Mouse (Mus musculus) thymus, postnatal 10 days (tissue): ENCODE results near the gene Cdh22.

Experiments used
- DNase-seq, 2 experiments: peaks; one replicate each; pipeline ENCODE4 v3.0.0; 2021; ENCODE audit warnings: low spot score in 2 of 2

Cdh22 gene

DNA sequence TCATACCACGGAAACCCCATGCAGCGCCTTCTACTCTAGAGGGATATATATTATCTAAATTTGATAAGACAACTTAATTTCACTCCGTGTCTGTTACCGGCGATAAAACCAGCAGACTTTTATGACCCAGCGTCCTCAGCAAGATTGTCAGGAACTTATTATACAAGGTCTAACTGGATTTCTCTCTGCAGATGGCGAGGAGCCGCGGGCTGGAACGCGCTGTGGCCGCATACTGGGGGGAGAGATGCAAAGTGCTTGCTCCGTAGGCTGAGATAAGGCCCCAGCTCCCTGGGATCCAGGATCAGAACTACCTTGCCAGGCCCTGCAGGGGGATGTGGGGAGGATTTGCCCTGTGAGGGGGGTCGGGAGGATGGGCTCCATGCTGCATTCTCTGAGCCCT lies 145.2 kb downstream of the Cdh22 start:
- DNase-seq = no peak

DNA sequence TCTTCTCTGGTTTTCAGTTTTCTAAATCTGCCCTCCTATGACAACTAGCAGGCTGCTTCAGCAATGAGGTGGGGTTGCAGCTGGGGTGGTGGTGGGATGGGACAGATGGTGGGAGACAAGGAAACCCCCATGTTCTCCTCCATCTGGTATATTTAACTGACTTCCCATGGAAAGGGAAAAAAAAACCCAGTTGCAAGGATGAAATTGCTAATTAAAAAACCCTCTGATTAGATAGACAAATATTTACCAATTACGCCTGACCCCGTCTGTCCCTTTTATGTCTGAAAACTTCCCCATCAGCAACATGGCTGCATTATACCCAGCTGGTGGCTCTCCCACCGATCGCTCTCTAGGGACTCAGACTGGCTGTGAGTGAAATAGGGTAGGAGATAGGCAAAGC lies 148.0 kb downstream of the Cdh22 start:
- no peak for DNase-seq

DNA sequence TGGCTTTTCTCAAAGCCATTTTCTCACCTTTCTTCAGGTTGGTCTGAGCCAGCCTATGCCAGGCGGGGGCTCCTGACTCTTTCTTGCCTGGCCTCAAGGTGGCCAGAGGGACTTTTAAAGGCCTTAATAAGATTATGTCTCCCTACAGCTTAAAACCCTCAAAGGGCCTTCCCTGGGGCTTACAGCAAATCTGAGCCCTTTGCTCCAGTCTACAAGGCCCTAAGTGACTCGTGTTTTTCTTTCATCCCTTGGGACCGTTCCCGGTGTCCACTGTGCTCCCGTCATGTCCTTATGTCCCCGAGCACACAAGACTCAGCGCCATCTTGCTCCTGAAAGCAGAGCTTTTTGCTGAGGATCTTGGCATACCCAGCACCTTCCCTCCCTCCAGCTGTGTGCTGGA lies 153.4 kb downstream of the Cdh22 start:
- no peak for DNase-seq

DNA sequence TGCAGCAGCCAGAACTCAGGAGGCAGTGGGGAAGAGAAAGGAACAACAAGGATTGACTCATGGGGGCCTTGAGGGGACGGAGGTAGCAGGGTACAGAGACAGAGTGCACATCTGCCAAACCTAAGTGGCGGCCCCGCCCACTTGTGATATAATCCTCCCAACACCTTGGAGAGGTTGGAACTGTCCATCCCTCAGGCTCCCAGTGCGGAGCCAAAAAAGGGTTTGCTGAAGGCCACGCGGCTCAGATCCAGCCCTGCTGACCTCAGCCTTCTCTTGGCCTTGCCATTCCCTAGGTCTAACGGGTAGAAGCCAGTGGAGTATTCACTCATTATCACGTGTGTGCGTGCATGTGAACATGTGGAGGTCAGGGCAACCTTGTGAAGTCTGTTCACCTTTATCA lies 154.0 kb downstream of the Cdh22 start:
- no peak for DNase-seq

DNA sequence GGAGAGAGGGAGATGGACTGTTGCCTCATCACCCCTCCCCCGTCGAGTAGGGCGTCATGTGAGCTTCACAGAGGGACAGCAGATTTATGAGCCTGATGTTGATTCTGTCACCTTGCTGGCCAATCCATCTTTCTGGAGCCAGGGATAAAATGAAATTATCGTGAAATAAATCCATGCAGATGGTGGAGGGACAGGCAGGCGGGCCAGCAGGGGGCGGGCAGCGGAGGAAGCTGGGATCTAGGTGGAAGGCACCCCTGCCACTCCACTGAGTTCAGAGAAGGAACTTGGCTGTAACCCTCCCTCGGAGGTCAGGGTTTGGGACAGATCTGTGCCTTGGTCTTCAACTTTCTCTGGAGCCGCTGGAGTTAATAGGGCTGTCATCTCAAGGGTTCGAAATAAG lies 156.0 kb downstream of the Cdh22 start:
- no peak for DNase-seq

DNA sequence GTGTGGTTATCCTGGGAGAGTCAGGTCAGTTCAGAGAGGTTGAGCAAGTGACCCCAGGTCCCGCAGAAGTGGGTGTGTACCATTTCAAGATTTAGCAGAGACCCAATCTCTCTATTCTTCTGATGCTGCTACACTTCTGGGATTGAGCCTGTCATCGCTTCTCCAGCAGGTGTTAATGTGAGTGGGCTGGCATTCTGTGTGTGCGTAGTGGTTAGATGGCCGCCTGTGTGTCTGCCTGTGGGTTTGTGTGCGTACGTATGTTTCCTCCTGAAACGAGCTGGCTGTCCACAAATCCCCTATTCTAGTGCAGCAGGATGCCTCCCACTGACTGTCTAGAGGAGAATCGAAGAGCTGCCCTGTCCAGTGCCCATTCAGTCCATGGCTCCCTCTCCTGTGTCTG lies 156.6 kb downstream of the Cdh22 start:
- DNase-seq = no peak

DNA sequence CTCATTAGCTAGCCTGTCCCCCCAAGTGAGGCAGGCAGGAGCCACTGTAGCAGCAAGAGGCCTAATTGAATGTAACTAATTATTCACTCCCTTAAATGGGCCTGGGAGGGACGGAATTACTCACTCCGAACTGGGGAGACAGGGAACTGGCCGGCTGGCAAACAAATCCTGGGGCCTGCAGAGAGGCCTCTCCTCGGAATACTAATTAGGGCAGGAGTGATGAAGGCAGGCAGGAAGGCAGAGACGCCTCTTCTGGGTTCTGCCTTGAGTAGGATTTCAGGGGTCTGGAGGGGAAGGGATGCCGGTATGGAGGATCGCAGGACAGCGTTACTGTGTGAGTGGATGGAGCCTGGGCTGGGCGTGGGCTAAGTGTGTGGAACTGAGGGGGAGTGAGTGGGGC lies 157.6 kb downstream of the Cdh22 start:
- no peak for DNase-seq

DNA sequence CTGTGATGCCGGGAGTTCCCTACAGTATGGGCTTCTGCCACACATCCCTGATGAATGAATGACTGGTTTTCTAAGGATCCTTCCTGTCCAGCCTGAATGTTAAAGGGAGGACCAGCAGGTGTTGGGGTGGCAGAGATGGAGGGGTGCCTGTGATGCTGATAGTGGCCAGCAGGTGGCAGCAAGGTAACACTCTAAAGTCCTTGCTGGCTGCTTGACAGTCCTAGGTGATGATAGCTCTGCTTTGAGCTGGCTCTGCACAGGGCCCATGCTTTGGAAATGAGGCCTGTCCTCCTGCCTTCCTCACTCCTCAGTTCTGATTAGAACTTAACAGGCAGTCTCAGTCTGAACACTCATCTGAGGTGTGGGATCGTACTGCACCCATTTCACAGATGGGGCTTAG lies 159.7 kb downstream of the Cdh22 start:
- peak; percentile 16 to 69 for DNase-seq

DNA sequence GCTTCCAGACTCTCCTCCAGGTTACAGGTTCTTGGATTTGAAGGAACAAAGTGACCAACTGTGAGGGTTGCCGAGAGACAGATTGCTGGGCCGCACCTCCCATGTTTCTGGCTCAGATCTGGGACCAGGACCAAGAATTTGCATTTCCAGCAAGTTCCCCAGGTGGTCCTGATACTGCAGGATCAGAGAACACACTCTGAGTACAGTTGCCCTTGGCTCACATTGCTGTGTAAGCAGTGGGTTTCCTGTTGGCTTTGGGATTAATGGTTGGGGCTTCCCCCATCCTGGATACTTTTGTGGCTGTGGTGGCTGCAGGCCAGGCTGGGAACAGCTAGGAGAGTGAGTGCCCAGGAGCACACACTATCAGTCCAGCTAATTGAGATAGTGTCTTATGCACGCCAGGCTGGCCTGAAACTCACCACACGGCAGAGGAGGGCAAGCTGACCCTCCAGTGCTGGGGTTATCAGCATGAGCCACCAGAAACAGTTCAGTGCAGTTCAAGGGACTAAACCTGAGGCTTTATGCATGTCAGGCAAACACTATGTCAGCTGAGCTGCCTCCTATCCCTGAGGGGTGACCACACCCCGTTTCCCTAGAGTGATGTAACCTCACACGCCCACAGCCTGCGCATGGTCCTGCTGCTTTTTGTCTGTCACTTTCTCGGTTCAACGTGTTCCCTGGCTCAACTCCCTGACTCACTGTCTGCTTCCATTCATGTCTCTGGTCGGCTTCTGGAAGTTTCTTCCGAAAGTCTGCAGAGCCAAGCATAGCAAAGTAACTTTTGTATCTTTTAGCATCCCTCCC lies 160.4 kb downstream of the Cdh22 start:
- no peak for DNase-seq

DNA sequence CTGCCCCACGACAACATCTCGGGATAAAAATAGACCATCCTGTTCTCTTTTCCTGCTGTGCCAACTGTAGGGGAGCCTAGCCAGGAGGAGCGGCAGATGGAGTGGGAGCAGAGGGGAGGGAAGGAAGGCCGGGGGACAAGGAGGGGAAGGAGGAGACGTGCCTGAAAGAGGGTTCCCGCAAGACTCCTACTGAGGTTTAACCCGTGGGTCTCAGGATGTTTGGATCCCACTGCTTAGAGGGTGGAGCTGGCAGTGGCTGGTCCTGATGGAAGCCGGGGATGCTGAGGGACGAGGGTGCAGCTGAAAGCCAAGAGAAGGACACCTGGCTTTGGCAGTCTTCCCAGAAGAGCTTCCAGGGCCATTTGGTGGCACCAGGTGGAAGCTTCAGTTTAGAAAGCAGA lies 161.3 kb downstream of the Cdh22 start:
- no peak for DNase-seq

DNA sequence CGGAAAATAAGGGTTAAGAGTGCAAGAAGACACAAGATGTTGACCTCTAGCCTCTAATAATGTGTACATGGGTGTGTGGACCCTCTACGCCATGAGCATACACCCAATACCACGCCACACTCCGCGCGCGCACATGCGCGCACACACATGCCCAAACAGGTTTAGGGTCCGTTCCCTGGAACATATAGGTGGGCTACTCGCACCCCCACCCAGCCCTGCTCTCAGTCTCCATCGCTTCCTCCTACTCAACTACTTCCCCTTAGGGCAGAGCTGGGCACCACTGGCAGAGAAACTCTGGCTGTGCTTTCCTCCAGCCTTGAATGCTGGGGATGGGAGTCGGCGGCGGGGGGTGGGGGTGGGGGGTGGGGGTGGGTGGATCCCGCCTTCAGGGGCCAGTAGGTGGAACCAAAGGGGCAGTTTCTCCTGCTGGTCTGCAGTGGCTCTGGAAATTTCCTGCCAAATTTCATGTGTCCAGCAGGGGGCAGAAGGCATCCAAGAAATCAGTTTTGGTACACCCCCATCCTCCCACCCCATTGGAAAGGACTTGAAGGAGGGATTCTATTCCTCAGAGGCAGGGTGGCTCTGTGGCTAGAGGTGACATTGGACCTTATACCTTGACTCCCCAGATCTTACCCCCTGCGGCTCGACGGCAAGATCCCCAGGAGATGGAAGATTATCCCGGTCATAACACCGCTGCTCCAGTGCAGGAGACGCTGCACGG lies 164.4 kb downstream of the Cdh22 start:
- DNase-seq = peak in 1 of 2 experiments; percentile 34

DNA sequence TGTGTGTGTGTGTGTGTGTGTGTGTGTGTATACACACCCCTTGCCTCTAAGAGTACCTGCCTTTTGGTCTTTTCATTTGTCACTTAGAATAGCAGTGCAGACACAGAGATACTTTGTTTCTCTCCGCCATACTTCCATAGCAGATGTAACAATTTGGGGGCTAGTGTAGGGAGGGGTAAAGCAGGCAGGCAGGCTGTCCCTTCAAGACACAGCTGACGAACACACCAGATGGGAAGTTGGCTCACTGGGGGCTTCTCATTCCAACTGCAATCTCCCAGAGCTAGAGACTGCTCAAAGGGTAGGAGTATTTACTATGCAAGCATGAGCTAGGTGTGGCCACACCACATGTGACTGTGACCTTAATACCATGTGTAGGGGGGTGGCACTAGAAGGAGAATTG lies 165.8 kb downstream of the Cdh22 start:
- no peak for DNase-seq

DNA sequence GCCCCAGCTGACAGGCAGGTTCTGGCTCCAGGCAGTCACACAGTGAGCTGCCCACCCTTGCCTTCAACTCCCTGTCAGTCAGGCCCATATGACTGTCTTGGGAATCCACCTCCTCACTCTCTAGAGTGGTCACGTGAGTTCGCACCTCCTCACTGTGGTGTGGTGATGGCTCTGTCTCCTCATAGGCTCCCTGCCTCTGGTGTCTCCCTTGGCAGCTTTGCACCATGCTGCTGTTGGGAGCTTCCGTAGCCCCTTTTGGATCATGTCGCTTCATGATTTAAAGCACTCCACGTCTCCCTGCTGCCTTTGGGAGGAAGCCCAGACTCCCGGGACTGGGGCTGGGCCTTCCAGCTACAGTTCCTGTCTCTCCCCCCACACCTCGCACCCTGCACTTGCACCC lies 170.2 kb downstream of the Cdh22 start:
- no peak for DNase-seq

DNA sequence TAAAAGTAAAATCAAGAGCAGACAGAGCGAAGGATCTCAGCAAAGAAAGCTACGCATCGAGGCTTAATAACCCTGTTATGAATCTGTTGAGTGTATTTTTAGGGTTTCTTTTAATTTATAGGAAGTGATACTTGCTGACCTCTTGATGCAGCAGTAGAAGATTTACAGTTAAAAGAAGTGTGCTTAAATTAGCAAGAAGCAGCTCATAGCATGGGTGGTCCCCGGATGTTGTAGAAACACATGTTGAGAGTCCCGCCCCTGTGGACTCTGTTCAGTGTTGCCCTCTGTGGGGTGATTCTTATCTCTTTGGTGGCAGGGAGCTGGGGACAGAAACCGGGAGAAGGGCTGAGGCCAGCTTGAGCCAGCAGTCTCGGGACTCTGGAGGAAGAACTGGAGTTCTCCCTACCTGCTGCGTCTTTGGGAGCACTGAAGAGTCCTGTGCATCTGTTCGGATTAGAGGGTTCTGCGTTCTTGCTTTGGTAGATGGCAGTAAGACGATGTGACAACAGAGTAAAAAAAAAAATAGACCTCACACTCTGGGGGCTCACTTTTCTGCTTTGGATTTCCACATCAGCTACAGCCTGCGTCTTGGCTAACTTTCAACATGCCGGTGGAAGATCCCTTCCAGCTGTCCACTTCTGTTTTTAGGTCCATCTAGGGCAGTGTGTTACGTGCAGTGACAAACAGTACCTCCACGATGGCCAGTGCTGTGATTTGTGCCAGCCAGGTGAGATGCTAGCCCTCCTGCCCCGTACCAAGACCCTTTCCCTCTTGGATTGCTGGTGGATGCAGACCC lies 172.8 kb downstream of the Cdh22 start:
- no peak for DNase-seq
